Mouse (Mus musculus) heart, adult 11 months (tissue): ENCODE measurements around the gene Ercc5.

ENCODE experiments used
- DNase-seq: peaks from one replicate; pipeline ENCODE4 v3.0.0; 2022

Ercc5 gene

DNA sequence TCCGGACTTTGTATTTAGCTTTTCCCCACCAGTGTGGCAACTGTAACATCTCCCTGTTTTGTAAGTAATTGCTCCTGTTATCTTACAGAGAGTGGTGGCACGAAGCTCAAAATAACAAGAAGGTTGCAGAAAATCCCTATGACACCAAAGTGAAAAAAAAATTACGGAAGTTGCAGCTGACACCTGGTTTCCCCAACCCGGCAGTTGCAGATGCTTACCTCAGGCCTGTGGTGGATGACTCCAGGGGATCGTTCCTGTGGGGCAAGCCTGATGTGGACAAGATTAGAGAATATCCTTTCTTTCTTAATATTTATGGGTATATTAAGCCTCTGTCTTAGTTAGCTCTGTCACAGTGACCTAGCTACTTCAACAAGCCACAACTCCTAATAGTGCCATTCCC, 30.5 kb downstream of the Ercc5 start:
- DNase-seq, result peak; percentile 48

GRCm38 (mm10) chr1:44186396-44186795, 38.9 kb downstream of the Ercc5 start:
- no peak for DNase-seq

- DNase-seq, result peak; percentile 96
Observed at GRCm38 (mm10) chr1:44198273-44199171, 51.0 kb downstream of the Ercc5 start.

- DNase-seq, result no peak
Observed at GRCm38 (mm10) chr1:44202876-44203275, 55.3 kb downstream of the Ercc5 start.

GRCm38 (mm10) chr1:44214443-44214842, 66.9 kb downstream of the Ercc5 start:
- DNase-seq, result no peak

DNA sequence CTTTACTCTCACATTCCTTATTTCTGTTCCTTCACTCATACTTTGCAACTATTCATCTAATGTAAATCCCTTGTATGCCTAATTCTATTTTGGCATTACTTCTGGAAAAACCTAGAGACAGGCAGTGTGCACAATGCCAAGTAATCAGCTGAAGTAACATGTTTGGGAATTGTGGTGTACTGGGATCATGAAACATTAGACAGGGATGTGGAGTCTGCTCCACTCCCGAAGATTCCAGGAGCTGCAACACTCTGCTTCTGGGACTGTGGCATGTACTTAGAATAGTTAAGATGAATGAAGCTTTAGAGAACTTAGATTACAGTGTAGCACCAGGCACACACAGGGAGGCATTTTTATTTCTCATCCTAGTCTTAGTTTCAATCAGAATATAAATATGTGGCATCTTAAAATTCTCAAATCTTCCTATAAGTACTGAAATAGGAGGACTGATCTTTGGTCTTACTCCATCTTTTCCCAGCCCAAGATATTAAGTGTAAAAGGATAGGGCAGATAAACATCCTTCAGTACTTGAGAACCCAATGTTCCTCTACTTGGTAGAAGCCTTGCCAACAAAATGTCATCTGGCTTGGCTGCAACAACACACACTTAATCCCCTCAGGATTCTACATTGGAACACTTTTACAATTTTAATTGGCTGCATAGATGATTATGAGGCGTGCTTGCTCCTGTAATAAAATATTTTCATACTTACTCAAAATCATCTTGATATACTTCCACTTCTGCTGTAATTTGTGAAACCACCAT, 69.0 kb downstream of the Ercc5 start:
- DNase-seq, result peak; percentile 96

- DNase-seq, result no peak
Observed at GRCm38 (mm10) chr1:44217118-44217517, 69.6 kb downstream of the Ercc5 start.

DNA sequence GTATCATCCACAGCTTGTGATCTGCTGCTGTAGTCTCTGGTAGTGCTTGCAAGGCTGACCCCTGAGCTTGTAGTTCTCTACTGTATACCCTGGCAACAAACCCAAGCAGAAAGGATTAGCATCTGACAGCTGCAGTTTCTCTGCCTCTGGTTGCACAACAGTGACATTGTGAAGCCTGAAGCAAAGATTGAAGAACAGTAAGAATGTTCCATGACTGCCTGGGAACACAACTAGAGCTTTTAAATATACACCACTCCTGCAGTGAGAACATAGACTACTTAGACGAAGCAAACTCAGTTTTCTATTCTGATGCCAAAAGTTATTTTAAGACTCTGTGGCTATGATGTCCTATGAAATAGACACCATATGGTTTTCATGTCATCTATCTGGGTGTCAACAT, 71.3 kb downstream of the Ercc5 start, which contains the start of gene Mettl21e:
Gene Mettl21e, minus strand, starts transcription at position 86 of the 400 bp plus-strand sequence.
- DNase-seq, result peak; percentile 97

GRCm38 (mm10) chr1:44229044-44229443, 81.5 kb downstream of the Ercc5 start:
- DNase-seq, result peak; percentile 82
